Mouse (Mus musculus): ENCODE measurements around the gene Gm45785. TPM values are rescaled to one million over a fixed set of nuclear protein-coding genes. Genes with fewer than 3 reads are reported as not detected.

The Gm45785 gene
- polyA plus RNA-seq, 1 experiment: 0.19 TPM

- no peak for DNase-seq (ENCODE audit: low read depth)
- TF ChIP-seq POLR2A (IDR thresholded peaks at IDR 0.05; ENCODE audit: borderline replicate concordance, extremely low read depth, insufficient read depth, insufficient read length, poor library complexity, severe bottlenecking) (no peak), CTCF (IDR thresholded peaks at IDR 0.05; ENCODE audit: borderline replicate concordance, extremely low read depth, insufficient read depth, insufficient read length) (no peak)
These were observed 58.5 kb downstream of the Gm45785 start for GRCm38 (mm10) chr7:140797619-140798018.

- TF ChIP-seq CTCF (IDR thresholded peaks at IDR 0.05; ENCODE audit: borderline replicate concordance, extremely low read depth, insufficient read depth, insufficient read length) (no peak), POLR2A (IDR thresholded peaks at IDR 0.05; ENCODE audit: borderline replicate concordance, extremely low read depth, insufficient read depth, insufficient read length, poor library complexity, severe bottlenecking) (no peak)
These were observed 62.6 kb downstream of the Gm45785 start for GRCm38 (mm10) chr7:140793541-140793940.

GRCm38 (mm10) chr7:140788053-140788435 is 68.1 kb downstream of the Gm45785 start:
- no peak for DNase-seq (ENCODE audit: low read depth)

More at GRCm38 (mm10) chr7:140793541-140793940, 62.6 kb downstream of the Gm45785 start:
- no peak for DNase-seq (ENCODE audit: low read depth)

GRCm38 (mm10) chr7:140787406-140788052 is 68.6 kb downstream of the Gm45785 start, which contains the start of gene Syce1:
Gene Syce1 (minus strand): TSS chr7:140787852.
- TF ChIP-seq CTCF (IDR thresholded peaks at IDR 0.05; ENCODE audit: borderline replicate concordance, extremely low read depth, insufficient read depth, insufficient read length) (no peak), POLR2A (IDR thresholded peaks at IDR 0.05; ENCODE audit: borderline replicate concordance, extremely low read depth, insufficient read depth, insufficient read length, poor library complexity, severe bottlenecking) (no peak)
- no peak for DNase-seq (ENCODE audit: low read depth)

More at GRCm38 (mm10) chr7:140788053-140788435, 68.1 kb downstream of the Gm45785 start:
- TF ChIP-seq POLR2A (IDR thresholded peaks at IDR 0.05; ENCODE audit: borderline replicate concordance, extremely low read depth, insufficient read depth, insufficient read length, poor library complexity, severe bottlenecking) (no peak), CTCF (IDR thresholded peaks at IDR 0.05; ENCODE audit: borderline replicate concordance, extremely low read depth, insufficient read depth, insufficient read length) (no peak)

GRCm38 (mm10) chr7:140780548-140780947 is 75.6 kb downstream of the Gm45785 start:
- TF ChIP-seq CTCF (IDR thresholded peaks at IDR 0.05; ENCODE audit: borderline replicate concordance, extremely low read depth, insufficient read depth, insufficient read length) (no peak), POLR2A (IDR thresholded peaks at IDR 0.05; ENCODE audit: borderline replicate concordance, extremely low read depth, insufficient read depth, insufficient read length, poor library complexity, severe bottlenecking) (no peak)
- DNase-seq (ENCODE audit: low read depth): peak; percentile 5

Other genes with a start within 250 kb of the Gm45785 start
- not detected in 2 replicates for gene Olfr61, start 227.4 kb downstream of the Gm45785 start, polyA plus RNA-seq (2012; rRNA removed)
- not detected in 2 replicates for gene Olfr53, start 209.9 kb downstream of the Gm45785 start, polyA plus RNA-seq (2012; rRNA removed)
- gene Olfr539, start 196.4 kb downstream of the Gm45785 start, polyA plus RNA-seq (2012; rRNA removed): 0.01 and 0.03 TPM in 2 replicates
- not detected in 2 replicates for gene Olfr45, start 174.4 kb downstream of the Gm45785 start, polyA plus RNA-seq (2012; rRNA removed)
- not detected in 2 replicates for gene Olfr541, start 159.1 kb downstream of the Gm45785 start, polyA plus RNA-seq (2012; rRNA removed)
- gene Cyp2e1, start 92.6 kb downstream of the Gm45785 start, polyA plus RNA-seq (2012; rRNA removed): not detected in 2 replicates
- gene Syce1, start 68.5 kb downstream of the Gm45785 start, polyA plus RNA-seq (2012; rRNA removed): 0.15 and 0.18 TPM in 2 replicates
- gene Zfp941, start 34.2 kb downstream of the Gm45785 start, polyA plus RNA-seq (2012; rRNA removed): 7.7 and 12.8 TPM in 2 replicates
- 0.25 TPM in 1 of 2 replicates, not detected in the other for gene Urah, start 21.3 kb downstream of the Gm45785 start, polyA plus RNA-seq (2012; rRNA removed)
- 0.23 TPM in 1 of 2 replicates, not detected in the other for gene Scgb1c1, start 10.8 kb downstream of the Gm45785 start, polyA plus RNA-seq (2012; rRNA removed)
- 0.06 and 0.07 TPM in 2 replicates for gene Odf3, start 8.5 kb downstream of the Gm45785 start, polyA plus RNA-seq (2012; rRNA removed)
- gene Ric8a, start 626 bp upstream of the Gm45785 start, polyA plus RNA-seq (2012; rRNA removed): 103 and 106 TPM in 2 replicates
- 26.9 and 32.1 TPM in 2 replicates for gene Bet1l, start 1.2 kb upstream of the Gm45785 start, polyA plus RNA-seq (2012; rRNA removed)
- 138 and 146 TPM in 2 replicates for gene Psmd13, start 25.6 kb upstream of the Gm45785 start, polyA plus RNA-seq (2012; rRNA removed)
- gene Sirt3, start 26.0 kb upstream of the Gm45785 start, polyA plus RNA-seq (2012; rRNA removed): 41.3 and 46.9 TPM in 2 replicates
- not detected in 2 replicates for gene Cox8b, start 44.1 kb upstream of the Gm45785 start, polyA plus RNA-seq (2012; rRNA removed)
- 0.18 and 0.21 TPM in 2 replicates for gene Nlrp6, start 64.6 kb upstream of the Gm45785 start, polyA plus RNA-seq (2012; rRNA removed)
- 13.2 and 18.9 TPM in 2 replicates for gene Pgghg, start 85.1 kb upstream of the Gm45785 start, polyA plus RNA-seq (2012; rRNA removed)
- gene Ifitm5, start 94.0 kb upstream of the Gm45785 start, polyA plus RNA-seq (2012; rRNA removed): 0.78 and 7.3 TPM in 2 replicates
- gene Gm45717, start 99.6 kb upstream of the Gm45785 start, polyA plus RNA-seq (2012; rRNA removed): not detected in 2 replicates
- gene Ifitm2, start 99.7 kb upstream of the Gm45785 start, polyA plus RNA-seq (2012; rRNA removed): 153 and 201 TPM in 2 replicates
- gene Ifitm1, start 110.9 kb upstream of the Gm45785 start, polyA plus RNA-seq (2012; rRNA removed): 23.4 and 31.8 TPM in 2 replicates
- gene Ifitm3, start 154.4 kb upstream of the Gm45785 start, polyA plus RNA-seq (2012; rRNA removed): 13.0 and 26.1 TPM in 2 replicates
- gene Ifitm6, start 161.6 kb upstream of the Gm45785 start, polyA plus RNA-seq (2012; rRNA removed): 0.73 and 0.77 TPM in 2 replicates
- not detected in 2 replicates for gene Gm17387, start 172.8 kb upstream of the Gm45785 start, polyA plus RNA-seq (2012; rRNA removed)
- gene B4galnt4, start 204.8 kb upstream of the Gm45785 start, polyA plus RNA-seq (2012; rRNA removed): 151 and 166 TPM in 2 replicates
- gene Pkp3, start 221.9 kb upstream of the Gm45785 start, polyA plus RNA-seq (2012; rRNA removed): 2.5 and 2.9 TPM in 2 replicates
- gene Sigirr, start 244.2 kb upstream of the Gm45785 start, polyA plus RNA-seq (2012; rRNA removed): 1.8 and 2.1 TPM in 2 replicates

All from brain, embryonic 14.5 days (tissue).